Mouse (Mus musculus) spleen, adult 2 months (tissue): ENCODE data around the gene Ldhc.

Experiments
- CTCF ChIP-seq: fragments of 200-500 bp; IDR thresholded peaks from 2 replicates; pipeline ENCODE4 v1.5.1; 2011; ENCODE audit warnings: mild to moderate bottlenecking, inconsistent platforms; ENCODE audit not compliant: insufficient read depth, insufficient read length, insufficient replicate concordance; ENCODE audit errors: extremely low read depth
- POLR2A ChIP-seq: fragments of 200-500 bp; IDR thresholded peaks from 2 replicates; pipeline ENCODE4 v1.6.1; 2011; ENCODE audit warnings: low read depth, low read length, inconsistent platforms

- no peak for TF ChIP-seq CTCF
- TF ChIP-seq POLR2A: no peak
These were observed 38.3 kb downstream of the Ldhc start for GRCm38 (mm10) chr7:46899343-46899742.
